Mouse (Mus musculus) mouse trophoblast stem cell (cell line): Measurements from ENCODE around the gene Katnbl1.

Experiments
- in situ Hi-C, 2 experiments: fragments of 300-500 bp; cut with MseI, MboI; formaldehyde crosslinking; loops; 2 replicates in 1 of 2; 3 replicates in 1 of 2; pipeline ENCODE4 v1.15.1; 2025

Gene Katnbl1

DNA sequence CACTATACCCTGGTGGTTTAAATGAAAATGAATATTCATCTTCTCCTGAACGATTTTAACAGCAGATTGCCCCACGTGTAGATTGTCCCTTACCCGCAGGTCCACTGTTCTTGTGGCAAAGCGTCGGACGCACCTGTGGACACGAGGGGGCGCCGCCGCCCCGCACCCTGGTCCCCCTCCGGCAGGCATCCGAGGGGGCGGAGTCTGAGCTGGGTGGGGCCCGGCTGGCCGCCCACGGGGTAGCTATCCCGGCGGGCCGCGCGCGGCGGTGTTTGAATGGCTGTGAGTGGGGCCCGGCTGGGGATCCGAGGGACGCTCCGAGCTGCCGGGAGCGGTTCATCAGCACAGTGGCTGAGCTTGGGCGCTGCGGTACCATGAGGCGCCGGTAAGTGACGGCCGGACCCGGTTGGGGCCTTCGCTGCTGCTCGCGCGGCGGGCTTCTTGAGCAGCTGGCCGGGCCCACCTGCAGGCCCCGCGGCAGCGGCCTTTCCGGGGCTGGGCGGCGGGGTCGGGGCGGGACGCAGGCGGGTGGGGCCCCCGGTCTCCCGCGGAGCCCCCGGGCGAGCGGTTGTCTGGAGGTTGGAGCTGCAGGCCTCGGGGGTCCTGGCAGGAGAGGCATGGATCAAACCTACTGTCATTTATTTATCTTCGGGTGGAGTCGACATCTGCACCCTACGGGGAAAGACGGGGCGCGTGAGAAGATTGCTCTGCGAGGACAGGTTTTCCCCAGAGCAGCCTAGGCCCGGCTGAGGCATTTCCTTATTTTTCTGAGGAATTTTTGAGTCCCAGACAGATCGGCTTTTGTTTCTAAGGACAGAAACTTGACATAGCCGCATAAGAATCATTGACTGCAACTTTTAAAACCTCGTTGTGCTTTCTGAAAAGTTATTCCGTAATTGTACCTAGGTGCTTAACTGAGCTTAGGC is at the start of gene Katnbl1:
Gene Katnbl1 (plus strand): TSS at position 239 of the 926 bp plus-strand sequence.
- in situ Hi-C loops = loop anchor here in 1 of 2 experiments (10.0 kb wide), 1 partner anchor 106 kb away; the partner anchor contains the start of gene Chrm5

DNA sequence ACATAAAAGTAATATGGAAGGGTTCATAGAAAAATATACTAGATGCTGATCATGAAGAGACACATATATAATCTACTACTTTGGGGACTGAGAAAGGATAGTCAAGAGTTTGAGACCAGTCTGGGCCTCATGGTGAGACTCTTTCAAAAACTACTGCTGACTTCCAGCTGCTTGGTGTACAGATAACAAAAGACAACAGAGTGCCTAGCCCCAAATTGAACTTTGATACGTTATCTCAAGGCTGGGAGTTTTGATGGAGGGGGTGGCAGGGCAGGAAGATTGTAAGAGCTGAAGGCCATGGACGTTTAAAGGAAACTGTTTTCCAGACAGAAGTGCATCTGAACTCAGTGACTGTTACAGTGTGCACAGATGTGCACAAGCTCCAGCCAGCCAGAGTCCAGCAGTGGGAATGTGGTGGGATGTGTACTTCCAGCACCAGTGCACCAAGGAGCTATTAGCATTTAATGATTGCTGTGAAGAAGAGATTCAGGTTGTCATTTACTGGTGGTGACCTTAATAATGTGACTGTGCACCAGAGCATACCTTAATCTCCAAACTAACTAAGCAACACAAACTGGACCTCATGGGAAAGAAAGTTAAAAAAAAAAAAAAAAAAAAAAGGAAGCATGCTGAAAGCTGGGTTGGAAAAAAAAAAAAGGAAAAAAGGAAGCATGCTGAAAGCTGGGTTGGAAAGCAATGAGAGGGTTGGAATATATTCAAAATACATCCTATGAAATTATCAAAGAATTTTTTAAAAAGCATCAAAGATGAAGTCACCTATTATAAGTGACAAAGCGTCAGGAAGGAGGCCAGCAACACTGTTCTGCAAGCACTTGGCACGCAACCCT is 46.7 kb upstream of the Katnbl1 start:
- in situ Hi-C loops = no loop called here

DNA sequence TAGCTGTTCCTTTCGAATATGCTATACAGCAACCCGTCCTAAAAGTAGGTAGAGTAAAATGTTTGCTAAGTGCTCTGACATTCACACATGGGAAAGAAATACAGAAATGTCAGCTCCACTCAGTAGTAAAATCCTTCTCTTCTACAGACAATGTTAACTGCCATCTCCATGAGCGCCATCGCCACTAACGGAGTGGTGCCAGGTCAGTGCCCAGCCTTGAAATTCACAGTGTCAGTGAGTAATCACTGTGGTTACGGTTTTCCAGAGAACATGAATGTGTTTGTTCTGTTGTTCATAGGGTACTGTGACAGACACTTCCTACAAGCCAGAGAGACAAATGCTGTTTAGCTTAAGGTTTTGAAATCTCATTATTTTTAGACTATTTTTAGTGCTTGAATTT is 41.8 kb upstream of the Katnbl1 start:
- in situ Hi-C loops = no loop called here

DNA sequence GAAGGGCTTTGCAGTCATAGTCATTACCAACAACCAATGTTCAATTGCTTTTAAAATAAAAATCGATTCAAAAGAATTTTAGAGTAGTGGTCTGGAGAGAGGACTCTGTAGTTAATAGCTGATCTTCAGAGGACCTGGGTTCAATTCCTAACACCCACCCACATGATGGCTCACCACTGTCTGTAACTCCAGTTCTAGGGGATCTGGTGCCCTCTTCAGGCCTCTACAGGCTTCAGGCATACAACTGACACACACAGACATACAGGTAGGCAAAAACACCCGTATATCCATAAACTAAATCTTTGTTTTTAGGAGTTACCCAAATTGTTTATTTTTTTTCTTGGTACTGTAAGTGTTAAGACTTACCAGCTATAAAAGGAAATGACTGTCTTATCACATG is 39.3 kb upstream of the Katnbl1 start:
- in situ Hi-C loops = no loop called here

DNA sequence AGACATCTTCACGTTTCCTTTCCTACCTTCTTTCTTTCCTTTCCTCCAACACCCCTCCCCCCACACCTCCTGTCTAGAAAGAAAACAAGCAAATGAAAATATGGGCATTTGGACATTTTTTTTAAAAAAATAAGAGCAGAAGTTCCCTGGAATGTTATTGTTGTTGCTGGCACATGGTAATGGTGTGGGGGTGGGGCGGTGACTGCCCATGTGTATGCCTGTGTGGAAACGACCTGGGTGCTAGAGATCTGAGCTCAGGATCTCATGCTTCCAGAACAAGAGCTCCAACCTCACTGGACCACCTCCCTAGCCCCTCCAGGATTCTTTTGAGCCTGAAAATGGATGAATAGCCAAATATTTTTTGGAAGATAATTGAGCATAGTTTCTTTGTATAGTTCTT is 37.9 kb upstream of the Katnbl1 start:
- in situ Hi-C loops = no loop called here

DNA sequence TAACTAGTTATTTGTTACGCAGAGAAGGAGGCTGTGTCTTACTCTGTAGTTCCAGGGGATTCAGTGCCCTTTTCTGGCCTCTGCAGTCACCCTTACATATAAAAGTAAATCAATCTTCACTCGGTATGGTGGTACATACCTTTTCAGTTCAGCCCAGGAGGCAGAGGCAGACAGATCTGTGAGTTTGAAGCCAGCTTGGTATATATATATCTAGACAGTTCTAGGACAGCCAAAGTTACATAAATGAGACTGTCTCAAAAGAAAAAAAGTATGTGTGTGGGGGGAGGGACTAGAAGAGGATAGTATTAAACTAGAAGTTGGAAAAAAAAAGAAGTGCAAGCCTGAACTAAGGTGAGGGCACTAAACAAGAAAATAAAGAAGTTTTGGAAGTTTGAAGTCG is 30.8 kb upstream of the Katnbl1 start:
- in situ Hi-C loops = no loop called here

DNA sequence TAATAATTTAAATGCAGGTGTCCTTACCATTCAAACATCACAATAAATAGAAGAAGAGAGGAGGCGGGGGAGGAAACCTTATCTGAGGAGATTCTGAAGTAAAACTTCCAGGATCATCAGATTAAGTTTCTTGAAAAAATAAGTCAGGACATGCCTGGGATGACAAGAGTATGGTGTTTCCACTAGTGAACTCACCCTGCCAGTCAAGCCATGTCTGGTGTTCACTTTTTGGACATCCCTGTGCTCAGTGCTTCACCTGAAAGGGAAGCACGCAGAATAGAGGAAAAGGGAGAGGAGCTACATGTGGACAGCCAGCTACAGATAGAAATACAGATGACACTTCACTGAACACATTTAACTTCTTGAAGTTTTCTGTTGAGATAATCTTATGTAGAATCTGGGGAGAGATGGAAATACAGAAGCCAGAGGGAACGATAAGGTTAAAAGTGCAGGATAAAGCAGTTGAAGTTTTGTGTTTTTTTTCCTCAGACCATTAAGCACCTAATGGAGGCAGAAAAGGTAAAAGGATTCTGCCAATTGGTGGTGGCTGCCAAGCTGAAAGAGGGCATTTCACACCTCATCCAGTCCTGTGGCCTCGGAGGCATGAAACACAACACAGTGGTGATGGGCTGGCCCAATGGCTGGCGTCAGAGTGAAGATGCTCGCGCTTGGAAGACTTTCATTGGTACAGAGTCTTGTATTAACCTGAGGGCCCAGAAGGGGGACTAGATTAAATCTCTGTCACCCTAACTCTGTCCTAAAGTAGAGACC is 25.1 kb upstream of the Katnbl1 start:
- in situ Hi-C loops = no loop called here

DNA sequence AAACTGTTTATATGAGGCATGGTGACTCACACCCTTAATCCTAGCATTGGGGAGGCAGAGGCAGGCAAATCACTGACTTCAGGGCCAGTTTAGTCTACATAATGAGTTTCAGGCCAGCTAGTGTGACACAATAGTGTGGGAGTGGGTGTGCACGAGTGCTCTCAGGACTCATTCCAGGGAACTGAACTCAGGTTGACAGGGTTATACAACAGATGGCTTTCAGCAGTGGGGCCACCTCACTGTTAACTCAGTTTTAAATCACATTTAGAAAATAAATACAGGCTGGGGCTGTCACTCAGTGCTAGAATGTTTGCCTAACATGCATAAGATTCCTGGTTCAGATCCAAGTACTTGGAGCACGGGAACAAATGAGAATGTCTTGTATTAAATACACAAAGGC is 19.4 kb upstream of the Katnbl1 start:
- in situ Hi-C loops = no loop called here

DNA sequence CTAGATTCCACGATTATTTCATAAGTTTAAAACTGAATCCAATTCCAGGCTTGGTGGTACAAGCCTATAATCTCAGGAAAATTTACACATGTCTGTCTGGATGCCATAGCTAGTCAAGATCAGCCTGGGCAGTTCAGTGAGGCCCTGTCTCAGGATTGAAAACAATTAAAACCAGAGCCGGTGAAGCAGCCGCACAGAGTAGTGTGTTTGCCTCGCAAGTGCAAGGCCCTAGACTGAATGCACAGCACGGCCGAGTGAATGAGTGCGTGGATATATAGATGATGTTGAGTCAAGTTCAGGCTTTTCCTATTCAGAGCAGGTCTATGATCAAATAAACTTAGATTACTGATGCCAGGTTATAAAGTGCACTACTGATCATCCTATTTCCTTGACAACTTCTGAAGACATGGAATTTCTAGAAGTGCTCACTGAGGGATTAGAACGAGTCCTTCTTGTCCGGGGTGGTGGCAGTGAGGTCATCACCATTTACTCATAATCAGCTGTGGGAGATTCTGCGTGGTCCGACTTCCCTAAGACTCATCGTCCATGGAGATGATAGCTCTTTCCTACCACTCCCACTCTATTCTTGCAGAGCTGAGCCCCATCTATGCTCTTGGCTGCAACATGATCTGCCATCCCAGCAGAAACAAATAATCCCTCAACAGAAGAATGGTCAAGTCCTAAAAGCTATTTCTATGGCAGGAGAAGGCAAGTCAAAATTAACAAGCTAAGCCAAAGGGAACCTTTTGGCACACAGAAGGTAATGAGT is 18.8 kb upstream of the Katnbl1 start:
- in situ Hi-C loops = no loop called here

DNA sequence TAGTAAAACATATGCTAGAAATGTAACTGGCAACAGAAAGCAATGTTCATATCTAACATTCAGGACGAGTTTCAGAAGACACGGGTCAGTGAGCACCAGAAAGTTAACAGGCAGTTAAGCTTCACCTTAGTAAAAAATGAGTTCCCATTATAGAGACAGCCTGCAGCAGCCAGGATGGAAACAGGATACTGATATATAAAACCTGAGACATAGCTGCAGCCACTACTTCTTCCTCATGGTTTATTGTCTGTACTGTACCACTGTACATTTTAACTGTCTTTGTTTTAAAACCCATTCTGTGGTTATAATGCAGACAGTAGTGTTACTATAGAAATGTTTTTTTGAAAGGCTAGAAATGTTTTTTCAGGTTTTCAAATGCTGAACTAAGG is 18.2 kb upstream of the Katnbl1 start:
- in situ Hi-C loops = no loop called here

DNA sequence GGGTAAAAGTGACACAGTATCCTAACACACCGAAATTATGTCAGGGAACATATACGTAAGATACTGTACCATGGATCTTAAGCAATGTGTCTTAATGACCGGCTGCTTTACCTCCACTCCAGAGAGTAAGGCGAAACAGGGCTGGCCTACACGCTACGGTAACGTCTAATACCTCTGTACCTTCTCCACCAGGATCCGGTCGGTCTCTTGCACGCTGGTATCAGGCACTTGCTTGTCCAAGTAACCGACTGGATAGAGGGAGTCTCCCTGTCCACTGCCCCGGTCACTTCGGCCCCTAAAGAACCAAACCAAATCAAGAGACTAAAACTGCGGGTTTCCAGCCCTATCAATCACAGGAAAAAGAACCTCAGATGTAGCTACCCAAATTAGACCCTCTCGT is 11.8 kb upstream of the Katnbl1 start:
- in situ Hi-C loops = no loop called here

DNA sequence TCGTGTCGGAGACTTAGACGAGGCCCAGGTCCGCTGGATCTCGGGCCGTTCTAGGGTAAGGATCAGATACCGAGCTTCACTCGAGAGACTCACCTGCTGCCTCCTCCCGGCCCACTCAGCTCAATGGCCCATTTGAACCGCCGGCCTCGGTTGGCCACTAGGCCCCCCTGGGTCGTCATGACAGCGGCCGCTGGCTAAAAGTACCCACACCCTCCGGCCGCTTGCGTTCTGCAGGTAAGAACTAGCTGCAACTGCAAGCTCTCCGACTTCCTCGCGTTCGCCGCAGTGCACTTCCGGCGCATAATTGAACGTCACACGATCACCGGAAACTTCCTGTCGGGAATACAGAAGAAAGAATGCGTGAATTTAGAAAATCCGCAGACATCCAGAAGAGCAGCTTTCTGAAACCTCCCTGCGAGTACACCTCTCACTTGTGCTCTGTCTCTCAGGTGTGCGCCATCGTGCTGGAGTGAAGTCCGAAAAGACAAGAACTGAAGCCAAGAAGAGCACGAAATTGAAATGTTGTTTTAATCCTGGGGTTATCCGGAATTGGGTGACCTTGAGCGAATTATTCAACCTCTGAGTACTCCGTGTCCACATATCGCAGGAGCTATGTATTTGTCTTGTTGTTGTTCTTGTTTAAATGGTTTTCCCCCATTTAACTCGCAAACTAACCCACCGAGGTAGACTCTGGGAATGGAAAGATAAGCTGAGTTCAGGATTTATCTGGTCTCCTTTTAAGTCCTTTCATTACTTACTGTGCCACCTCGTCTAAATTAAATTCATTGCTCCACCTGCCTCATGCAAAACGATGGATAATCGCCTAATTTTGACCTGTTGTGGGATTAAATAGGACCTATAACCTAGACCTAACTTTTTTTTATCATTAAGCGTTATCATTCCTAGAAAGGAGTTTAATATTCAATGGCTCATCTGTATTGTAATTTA is 11.0 kb upstream of the Katnbl1 start, which contains the start of gene Emc4:
Gene Emc4 (minus strand): TSS at position 302 of the 948 bp plus-strand sequence.
- in situ Hi-C loops = no loop called here

DNA sequence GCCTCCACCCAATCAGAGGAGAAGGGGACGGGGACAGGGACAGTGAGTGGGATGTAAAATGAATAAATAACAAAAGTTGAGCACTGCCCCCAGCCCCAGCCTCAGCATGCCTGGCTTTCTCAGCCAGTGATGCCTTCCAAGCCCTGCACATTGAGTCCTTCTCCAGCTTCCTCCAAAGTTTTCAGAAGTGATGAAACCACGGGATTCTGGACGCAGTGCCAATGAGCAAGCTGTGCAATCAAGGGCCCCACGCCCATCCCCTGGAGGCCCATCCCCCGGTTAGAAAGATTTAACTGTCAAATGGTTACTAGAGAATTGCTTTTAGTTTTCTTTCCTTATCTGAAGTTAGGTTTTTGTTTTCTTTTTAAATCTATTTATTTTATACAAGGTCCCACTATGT is 9.1 kb upstream of the Katnbl1 start:
- in situ Hi-C loops = loop anchor here in 1 of 2 experiments (10.0 kb wide), 1 partner anchor 115 kb away; the partner anchor contains the start of gene Chrm5

DNA sequence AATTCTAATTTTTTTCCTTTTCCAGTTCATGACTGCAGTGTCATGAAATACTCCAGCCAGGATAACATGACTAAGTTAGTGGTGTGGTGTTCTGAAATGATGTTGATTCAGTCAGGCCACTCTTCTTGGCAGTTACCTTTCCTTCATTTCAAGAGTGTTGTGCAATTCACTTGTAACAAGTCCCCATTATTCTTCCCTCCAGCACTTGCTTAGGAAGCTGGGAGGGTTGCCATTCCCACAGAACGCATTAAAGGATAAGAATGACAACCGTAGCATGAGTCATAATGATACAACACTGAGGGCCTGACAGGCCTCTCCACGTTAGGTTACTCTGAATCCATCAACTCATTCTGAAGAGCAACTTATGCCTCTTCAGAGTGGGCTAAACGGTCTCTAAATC is 5.9 kb upstream of the Katnbl1 start:
- in situ Hi-C loops = loop anchor here in 1 of 2 experiments (10.0 kb wide), 1 partner anchor 112 kb away; the partner anchor contains the start of gene Chrm5

DNA sequence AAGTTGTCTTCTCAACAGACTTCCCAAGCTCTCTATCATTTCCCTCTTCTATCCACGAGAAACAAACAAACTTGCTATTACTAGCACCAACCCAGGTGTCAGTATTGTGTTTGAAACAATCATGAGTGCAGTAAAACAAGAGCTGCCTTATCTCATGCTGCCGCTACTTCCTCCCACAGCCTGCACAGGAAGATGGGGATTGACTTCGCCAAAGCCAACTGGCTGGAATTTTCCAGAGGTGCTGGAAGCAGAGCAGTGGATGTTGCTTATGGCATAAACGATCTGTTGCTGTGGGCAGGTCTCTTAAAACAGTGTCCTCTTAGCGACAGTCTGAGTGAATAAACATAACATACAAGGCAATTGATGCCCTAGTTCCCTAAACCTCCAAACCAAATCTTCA is 4.4 kb upstream of the Katnbl1 start:
- in situ Hi-C loops = loop anchor here in 1 of 2 experiments (10.0 kb wide), 1 partner anchor 110 kb away; the partner anchor contains the start of gene Chrm5

DNA sequence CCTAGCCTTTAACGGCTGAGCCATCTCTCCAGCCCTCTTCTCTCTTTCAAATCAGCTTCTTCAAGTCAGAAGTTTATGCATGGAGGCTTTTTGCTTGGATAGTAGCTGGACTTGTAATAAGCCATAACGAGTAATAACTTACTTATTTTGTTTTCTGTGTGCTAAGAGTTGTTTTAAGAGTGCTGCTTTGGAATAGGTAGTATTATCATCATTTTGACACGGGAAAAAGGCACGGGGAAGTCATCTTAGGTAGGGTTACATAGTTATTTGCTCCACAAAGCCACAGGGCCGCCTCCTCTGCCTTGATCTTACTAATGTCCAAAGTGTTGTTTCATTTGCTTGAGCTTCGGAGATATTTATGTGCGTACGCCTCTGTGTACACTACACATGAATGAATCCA is 1.1 kb downstream of the Katnbl1 start:
- in situ Hi-C loops = no loop called here

DNA sequence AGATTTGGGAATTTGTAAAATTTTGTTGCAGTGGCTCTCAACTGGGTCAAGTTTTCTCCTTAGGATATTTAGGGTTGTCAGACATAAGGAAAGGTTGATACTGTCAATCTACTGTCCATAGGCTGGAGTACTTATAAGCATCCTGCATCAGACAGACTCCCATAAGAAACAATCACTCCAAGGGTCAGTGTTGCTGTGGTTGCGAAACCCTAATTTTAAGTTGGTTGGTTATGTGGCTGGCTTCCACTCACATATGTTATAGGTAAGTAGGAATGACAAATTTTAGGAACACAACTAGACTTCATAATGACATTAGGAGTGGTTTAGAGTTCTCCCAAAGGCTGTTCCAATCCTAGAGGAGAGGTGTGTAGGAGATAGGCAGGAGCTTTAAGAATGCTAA is 2.2 kb downstream of the Katnbl1 start:
- in situ Hi-C loops = no loop called here

DNA sequence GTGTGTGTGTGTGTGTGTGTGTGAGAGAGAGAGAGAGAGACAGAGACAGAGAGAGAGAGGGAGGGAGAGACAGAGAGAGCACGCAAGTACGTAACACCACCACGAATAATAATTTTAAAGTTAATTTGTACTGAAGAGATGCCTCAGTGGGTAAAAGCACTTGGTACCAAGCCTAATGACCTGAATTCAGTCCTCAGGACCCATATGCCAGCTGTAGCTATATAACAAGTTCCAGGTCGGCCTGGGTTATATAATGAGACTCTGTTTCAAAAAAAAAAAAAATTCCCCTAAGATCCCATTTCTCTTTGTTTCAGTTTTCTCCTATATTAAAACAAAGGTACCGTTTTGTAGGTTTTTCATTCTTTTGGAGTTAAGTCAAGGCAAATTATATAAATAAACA is 11.8 kb downstream of the Katnbl1 start:
- in situ Hi-C loops = no loop called here

DNA sequence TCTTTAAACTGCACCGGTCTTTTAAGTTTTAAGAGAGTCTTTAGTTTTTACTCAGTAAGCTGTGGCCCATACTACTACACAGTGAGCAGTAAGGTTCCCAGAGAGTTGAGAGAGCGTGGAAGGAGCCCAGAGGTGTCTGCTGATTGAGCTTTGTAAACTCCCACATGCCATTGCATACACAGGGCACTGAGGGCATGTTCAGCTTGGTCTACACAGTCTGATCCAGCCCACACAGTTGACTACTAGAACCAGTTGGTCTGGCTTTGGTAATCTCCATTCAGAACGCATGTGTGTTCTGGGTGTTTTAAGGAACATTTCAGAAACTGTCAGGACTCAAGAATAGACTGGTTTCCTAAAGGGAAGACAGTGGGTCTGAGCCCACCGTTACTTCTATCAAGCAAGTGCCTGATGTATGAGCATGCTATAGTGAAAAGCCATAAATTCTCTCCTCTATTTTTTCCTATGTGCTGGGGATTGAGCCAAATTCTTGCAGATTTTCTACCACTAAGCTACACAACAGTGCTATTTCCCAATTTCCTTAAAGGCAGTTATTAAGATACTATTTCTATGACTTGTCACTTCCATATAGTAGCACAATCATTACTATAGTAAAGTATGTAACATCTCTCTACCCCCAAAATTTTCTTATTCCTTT is 12.5 kb downstream of the Katnbl1 start:
- in situ Hi-C loops = no loop called here
